Mouse (Mus musculus) left cerebral cortex, postnatal 14 days (tissue): ENCODE data around the gene Ptpn11. TPM values are rescaled to one million over a fixed set of nuclear protein-coding genes. Genes with fewer than 3 reads are reported as not detected.

Experiments used
- DNase-seq, 2 experiments: peaks; one replicate each; pipeline ENCODE4 v3.0.0; 2021 to 2022; ENCODE audit warnings: low spot score in 2 of 2, mixed read lengths in 1 of 2
- intact Hi-C: fragments of 180-260 bp; cut with DNase I; formaldehyde crosslinking; loops from one replicate; pipeline ENCODE4 v1.15.1; 2025
- total RNA-seq, 2 experiments: library from RNA; stranded (reverse); gene quantifications; 2 replicates each; pipeline ENCODE4 v1.2.3; 2021

Gene Ptpn11
- total RNA-seq, 2 experiments from 2014 or later: 79.6 to 84.9 TPM

DNA sequence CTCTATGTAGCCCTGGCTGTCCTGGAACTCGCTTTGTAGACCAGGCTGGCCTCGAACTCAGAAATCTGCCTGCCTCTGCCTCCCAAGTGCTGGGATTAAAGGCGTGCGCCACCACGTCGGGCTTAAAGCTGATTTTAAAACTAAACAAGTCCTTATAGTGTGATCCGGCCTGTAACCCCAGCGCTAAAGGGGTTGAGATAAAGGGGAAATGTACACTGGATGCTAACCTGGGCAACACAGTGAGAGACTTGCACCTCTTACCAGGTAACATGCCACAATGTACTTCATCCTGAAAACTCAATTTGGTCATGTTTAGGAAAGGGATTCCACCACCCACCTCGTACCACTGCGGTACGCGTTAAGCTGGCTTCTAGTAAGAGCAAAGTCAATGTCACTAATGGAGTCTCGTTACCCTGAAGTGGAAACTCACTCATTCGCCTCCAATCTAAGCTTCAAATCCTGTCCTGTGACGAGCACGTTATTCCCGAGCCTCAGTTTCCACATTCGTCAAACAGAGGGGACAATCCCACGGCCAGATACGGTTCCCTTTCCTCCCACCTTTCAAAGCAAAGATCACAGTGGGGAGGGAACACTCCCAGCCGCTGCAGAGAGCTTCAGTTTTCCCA lies 874 bp downstream of the Ptpn11 start:
- intact Hi-C loops: no loop called here
- DNase-seq: no peak

DNA sequence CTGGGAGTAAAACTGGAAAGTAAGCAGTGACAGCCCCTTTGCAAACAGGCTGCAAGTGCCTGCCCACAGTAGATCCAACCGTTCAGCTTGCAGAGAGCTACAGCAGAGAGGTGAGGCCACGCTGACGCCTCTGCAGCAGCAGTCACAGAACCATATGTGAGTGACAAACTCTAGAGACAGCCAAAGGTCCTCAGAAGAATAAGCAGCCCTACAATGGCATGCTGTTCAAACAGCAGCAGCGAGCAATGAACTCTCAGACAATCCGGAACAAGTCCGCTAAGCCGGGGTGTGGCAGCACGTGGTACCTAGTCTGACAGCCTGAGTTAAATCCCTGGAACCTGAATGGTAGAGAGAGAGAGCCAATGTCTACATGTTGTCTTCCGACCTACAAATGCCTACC lies 2.0 kb downstream of the Ptpn11 start:
- intact Hi-C loops: no loop called here
- peak in 1 of 2 experiments; percentile 14 for DNase-seq

GRCm38 (mm10) chr5:121188265-121188664 lies 2.9 kb downstream of the Ptpn11 start:
- intact Hi-C loops: no loop called here
- DNase-seq: no peak

DNA sequence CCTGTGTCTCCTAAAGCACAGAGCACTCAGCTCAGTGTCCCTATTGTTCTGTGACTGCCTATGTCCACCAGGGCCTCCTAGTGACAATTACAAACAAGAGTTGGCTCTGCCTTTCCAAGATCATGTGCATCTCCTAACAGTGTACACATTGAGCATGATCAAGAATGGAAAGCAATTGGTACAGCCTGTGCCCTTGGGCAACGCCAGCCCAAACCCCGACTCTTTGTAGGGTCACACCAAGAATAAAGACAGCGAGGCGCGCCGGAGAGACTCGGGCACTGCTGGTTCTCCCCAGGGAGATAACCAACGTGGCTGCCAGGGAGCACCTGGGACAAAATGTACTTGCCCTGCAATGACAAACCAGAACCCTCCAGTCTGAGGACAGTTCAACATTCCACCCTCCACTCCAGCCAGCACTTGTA lies 3.6 kb downstream of the Ptpn11 start:
- intact Hi-C loops: no loop called here
- DNase-seq: no peak

DNA sequence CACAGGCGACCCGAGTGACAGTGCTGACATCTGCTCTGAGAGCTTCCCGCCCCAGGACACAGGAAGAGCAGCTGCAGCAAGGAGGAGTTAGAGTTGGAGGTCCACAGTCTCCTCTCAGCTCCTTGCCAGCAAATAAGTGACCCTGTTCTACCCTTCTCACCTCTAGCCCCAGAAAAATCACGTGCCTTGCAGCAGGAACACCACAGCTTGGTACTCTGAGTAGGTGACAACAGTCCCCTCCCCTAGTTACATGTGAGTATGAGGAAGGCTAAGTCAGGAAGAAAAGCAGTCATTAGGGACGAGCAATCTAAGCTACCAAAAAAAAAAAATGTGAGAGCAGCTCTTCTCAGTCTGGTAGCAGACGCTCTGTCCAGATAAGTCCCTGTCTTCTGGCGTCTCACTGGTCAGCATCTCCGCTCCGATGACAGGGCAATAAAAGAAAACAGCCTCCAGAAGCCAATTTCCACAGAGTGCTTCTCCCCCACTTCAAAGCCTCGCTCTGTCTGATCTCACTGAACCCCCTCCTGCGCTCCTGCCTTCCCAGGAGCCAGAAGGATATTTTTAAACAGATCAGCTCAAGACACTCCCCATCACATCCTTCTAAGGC lies 6.1 kb downstream of the Ptpn11 start:
- DNase-seq: peak in 1 of 2 experiments; percentile 19
- intact Hi-C loops: no loop called here

- no peak for DNase-seq
- intact Hi-C loops: no loop called here
These were observed 6.8 kb downstream of the Ptpn11 start for GRCm38 (mm10) chr5:121184375-121184774.

DNA sequence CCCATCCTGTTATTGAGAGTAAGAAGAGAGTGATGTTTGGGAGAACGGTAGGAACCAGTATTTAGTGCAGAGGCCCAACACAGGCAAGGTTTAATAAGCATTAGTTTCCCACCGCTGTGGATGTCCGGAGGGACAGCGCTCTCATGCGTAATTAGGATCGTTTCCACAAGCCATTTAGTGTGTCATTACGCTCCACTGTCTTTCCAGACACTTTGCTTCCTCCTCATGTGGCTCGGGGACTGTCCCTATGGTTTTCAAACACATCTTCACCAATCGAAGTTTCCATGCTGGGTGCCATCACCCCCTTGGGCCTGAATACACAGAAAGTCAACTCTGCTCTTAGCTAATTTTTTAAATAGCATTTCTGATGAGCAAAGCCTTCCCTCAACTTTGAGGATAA lies 7.9 kb downstream of the Ptpn11 start:
- no peak for DNase-seq

DNA sequence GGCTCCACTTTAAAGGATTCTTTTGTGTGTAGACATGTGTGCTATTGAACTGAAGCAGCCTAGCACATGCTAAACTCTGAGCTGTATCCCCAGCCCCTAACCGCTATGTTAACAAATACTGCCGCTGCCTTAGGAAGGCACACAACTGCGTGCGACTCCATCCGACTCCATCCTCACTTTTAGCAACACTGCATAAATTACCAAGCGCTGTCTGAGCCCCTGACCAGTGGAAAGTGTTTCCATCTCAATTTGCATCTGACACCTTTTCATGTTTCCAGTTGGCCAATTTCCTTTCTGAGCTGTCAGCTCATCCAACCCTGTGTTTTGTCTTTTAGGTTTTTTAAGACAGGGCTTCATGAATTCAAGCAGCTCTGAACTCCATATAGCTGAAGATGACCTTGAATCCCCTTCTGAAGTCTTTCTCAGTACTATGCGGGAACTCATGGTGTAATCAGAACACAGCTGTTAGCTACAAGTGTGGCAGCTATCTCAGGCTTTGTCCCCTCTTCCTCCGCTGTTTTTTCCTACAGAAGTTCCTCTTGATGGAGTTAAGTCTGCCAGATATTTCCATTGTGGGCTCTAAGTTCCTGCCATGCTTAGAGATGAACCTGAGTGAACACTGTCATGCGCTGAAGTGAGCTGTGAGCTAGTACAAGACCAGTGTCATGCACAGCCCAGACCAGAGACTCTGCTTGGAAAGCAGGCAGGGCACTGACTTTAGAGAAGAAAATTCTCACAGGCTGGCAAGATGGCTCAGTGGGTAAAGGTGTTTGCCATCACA lies 11.9 kb downstream of the Ptpn11 start:
- intact Hi-C loops: no loop called here
- peak in 1 of 2 experiments; percentile 35 for DNase-seq

More for the DNA sequence above, 7.9 kb downstream of the Ptpn11 start:
- intact Hi-C loops: no loop called here

DNA sequence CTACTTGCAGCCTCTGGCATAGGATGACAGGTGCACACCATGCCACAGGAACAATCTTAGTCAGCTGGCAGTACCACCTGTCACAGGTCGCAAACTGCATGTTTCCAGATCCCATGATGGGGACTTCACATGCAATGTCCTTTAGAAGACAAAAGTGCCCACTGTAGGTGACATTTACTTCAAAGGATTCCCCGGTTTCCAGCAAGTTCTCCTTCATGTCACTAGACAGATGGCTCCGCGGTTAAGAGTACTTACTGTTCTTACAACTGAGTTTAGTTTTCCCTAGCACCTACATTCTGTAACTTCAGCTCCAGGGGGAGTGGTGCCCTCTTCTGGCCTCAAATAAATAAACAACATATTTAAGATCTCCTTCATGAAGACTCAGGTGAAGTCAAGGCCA lies 18.4 kb downstream of the Ptpn11 start:
- DNase-seq: peak in 1 of 2 experiments; percentile 34
- intact Hi-C loops: loop anchor here (5.0 kb wide), 1 partner anchor 221 kb away; no protein-coding TSS in a partner anchor

DNA sequence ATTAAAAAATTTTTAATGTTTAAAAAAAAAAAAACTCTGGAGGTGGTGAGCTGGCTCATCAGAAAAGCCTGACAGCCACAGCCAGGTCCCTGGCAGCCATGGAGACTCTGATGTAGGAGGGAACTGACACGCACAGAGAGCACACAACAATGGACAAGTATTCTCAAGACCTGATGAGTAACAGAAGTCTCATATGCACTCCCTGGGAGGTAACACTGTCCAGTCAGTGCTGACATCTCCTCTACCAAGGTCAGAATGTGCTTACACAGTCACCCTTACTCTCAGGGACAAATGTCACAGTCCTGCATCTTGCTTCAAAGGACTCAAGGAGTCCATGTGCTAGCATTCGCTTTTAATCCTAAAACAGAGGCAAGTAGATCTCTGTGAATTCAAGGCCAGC lies 21.6 kb downstream of the Ptpn11 start:
- no peak for DNase-seq
- intact Hi-C loops: no loop called here

DNA sequence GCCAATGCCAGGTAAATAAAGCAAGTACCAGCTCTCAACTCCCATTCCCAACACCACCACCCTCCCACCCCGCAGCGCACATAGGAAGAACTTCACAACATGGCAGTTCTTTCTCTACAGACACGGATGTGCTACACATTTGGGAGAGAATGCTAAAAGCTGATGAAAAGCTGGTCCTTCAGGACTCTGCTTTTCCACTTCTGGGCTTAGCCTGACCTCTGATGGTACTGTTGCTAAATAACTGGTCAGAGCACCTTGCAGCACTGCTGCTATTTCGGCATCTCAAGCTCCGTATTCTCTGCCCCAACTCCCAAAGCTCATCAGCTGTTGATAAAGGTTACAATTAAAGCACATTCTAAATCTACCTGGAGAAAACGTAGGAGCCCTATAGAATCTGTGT lies 24.3 kb downstream of the Ptpn11 start:
- intact Hi-C loops: no loop called here
- no peak for DNase-seq

- DNase-seq: no peak
- intact Hi-C loops: no loop called here
These were observed 28.3 kb downstream of the Ptpn11 start for GRCm38 (mm10) chr5:121162923-121163322.

DNA sequence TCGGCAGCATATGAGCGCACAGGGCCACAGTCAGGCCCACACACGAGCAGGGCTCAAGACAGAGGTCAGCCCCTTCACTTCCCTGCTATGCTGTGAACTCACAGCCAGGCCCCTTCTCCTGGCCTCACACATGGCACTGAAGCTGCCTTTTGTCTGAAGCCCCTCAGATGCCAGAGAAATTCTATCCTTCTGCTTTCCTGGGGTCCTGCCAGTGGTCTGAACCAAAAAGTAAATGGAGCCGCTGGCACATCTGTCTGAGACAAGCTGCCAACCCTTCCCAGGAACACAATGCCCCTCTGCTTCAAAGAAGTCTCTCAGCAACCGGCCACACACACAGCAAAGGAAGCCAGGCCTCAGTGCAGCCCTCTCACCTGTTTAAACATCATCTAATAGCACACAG lies 28.9 kb downstream of the Ptpn11 start:
- intact Hi-C loops: no loop called here
- DNase-seq: no peak

GRCm38 (mm10) chr5:121158966-121159365 lies 32.2 kb downstream of the Ptpn11 start:
- no peak for DNase-seq

DNA sequence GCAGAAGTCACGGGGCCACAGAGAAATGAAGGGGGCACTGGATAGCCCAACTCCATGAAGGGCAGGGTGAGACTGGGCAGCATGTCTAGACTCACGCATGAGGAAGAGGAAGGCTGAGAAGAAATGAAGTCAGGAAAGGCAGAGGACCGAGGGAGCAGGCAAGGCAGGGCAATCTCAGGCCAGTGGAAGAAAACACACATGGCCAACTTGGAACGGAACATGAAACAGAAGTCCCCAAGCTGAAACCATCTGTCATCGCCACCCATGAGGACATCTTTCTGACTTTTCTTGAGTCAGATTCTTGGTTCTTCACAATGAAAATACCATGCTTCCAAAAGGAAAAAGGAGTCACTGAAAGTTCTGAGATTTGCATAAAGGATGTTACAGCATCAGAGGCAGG lies 33.7 kb downstream of the Ptpn11 start:
- DNase-seq: no peak
- intact Hi-C loops: no loop called here

More at GRCm38 (mm10) chr5:121158966-121159365, 32.2 kb downstream of the Ptpn11 start:
- intact Hi-C loops: no loop called here

- no peak for DNase-seq
- intact Hi-C loops: no loop called here
These were observed 34.2 kb downstream of the Ptpn11 start for GRCm38 (mm10) chr5:121157017-121157416.

GRCm38 (mm10) chr5:121156121-121156520 lies 35.1 kb downstream of the Ptpn11 start:
- intact Hi-C loops: no loop called here
- no peak for DNase-seq

DNA sequence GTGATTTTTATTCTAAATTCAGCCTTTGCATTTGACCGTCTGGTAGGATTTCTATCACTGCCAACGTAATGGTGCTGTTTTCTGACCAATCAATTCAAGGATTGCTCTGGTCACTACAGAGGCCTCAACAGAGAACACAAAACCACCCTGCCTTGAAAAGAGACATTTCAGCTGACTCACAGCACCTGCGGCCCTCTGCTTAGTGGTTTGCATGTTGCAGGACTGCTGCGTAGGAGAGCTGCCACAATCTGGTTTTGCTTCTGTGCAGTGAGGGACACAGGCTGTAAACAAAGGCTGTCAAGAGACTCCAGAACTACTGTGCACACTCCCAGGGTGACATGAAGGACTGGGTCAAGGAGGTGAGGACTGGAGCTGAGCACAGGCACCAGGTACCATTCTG lies 40.5 kb downstream of the Ptpn11 start:
- intact Hi-C loops: no loop called here
- no peak for DNase-seq

GRCm38 (mm10) chr5:121149246-121149645 lies 42.0 kb downstream of the Ptpn11 start:
- DNase-seq: no peak
- intact Hi-C loops: no loop called here

DNA sequence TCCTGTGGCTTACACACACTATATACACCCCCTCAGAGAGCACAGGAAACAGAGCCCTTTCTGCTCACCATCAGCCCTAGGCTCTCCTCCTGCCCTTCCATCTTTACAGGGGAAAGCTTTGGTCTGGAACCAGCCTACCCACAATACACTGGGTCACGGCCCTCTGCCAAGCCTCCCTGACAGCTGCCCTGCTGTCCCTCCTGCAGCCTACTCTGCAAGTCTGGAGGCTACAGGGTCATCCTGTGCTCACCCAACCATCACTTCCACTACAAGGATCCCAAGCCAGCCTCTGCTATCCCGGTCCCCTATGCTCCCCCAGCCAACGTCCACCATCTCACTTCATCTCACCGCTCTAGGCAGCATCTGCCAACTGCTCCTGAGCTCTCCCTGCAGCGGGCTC lies 44.9 kb downstream of the Ptpn11 start:
- intact Hi-C loops: no loop called here
- DNase-seq: no peak

DNA sequence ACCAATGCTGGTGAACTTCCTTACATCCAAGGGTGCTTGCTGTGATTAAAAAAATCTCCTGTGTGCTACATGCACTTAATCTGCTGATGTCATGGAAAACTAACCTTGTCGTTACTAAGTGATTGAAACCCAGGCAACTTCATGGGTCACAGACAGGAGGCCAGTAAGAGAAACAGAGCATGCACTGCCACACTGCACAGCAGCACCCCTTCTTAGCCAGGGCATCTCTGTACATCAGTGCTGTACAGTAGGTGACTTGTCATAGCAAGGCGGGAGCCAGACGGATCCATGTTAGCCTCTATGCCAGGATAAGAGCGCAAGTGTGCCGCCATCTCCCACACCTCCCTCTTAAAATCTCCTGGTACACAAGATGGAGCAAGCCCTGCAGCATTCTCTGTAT lies 45.6 kb downstream of the Ptpn11 start:
- DNase-seq: peak in 1 of 2 experiments; percentile 37
- intact Hi-C loops: no loop called here
